Mouse (Mus musculus) ES-Bruce4 (cell line): ENCODE measurements around the gene Sult2a2.
"Not testable (repeated sequence)": the region's sequence is repeated elsewhere in the genome, so short reads cannot be mapped to it uniquely, and the experiment has no call there.

ENCODE experiments used
- CTCF ChIP-seq: IDR thresholded peaks from one replicate; pipeline ENCODE4 v1.8.1; 2011; ENCODE audit warnings: low read depth, low read length
- POLR2A ChIP-seq: IDR thresholded peaks from one replicate; pipeline ENCODE4 v1.8.1; 2011; ENCODE audit warnings: low read length; ENCODE audit not compliant: insufficient read depth

DNA sequence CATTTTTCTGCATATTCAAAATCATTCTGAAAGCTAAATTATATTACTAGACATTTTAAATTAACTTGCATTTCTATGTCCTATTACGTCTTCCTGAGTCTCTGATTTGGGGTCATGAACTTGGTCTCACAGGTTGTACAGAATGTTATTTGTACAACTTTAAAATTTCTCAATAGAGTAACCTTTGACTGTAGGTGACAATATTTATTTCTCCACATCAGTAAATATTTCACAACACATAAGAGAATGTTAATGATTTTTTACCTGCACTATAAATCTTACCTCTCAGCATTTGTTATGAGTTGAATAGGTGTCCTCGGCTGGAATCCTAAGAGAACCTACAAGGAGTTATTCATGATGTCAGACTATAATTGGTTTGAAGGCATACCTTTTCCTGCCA lies at the start of gene Sult2a2:
- TF ChIP-seq CTCF, POLR2A: not testable (repeated sequence)
